Mouse (Mus musculus): Measurements from ENCODE around the gene Txndc8. TPM values are rescaled to one million over a fixed set of nuclear protein-coding genes. Genes with fewer than 3 reads are reported as not detected.

The Txndc8 gene
- polyA plus RNA-seq, 3 experiments from 2014 or later: not detected

DNA sequence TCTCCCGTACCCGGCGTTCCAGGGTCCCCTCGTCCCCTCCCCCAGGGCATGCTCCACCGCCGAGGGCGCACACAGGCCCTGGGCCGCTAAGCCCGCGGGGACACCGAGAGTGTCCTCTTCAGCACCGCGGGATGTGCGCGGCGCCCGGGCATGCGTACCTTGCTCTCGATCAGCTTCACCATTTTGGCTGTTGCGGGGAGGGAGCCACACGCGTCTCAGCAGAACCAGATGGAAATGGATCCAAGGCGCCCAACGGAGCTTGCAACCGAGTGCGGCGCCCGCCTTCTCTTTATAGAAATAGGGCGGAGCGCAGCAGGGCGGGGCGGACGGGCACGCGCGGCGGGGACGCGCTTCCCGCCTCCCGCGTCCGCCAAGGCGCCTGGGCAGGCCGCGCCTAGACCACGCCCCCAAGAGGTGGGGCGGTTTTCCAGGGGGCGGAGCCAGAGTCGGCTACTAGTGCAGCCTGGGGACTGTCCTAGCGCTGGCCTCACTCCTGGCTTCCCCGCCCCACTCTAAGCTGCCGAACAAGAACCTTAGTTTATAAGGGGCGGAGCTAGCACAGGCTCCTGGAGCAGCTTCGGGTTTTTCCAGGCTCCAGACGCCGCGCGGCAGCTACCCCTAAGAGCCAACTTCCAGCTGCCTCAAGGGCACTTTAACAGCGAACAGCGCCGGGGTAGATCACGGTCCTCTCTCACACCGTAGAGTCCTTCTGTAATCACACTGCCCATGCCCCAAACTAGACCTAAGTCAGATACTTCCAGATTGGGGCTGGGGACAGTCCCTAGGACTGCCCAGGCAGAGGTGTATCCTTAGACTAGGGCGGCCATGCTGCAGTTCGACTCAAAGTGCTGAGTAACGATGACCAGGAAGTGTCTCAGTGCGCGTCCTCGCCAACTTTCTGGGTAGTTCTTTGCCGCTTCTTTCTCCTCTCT is 52.6 kb downstream of the Txndc8 start, which contains the start of gene Txn1:
Gene Txn1, minus strand, starts transcription at position 383 of the 932 bp plus-strand sequence.
- ATAC-seq: peak; percentile 85

DNA sequence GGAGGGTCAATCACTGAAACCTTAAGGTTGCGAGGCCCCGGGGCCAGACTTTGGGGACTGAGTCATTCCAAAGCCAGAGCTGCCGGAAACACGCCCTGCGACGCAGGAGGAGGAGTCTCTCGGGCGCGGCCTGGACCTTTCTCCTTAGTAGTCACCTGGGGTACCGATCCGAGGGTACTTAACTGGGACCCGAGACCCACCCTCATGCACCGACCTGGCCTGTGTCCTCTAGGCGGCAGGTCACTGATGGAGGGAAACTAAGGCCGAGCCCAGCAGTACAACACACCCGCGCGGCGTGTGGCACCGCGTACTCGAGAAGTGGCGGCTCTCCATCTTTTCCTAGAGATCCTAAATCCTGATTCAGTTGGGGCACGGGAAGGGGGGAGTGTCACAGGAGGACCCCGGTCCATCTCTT is 53.4 kb downstream of the Txndc8 start:
- peak; percentile 33 for ATAC-seq

DNA sequence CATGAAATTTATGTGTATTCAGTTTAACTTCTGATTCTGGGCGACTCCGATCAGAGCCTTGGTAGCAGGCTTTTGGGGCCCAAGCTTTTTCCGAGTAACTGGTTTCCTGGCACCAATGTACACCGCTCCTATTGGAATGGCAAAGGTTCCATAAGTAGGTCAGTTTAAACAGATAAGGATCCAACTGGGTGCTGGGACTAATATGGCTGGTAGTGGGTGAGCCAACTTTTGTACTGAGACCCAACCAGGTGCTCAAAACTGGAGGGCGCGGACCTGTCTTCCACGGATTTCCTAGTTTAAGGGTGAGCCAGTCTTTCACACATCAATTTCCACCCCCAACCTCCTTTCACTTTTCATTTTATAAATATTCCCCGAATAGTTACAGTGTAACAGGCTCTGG is 53.9 kb downstream of the Txndc8 start:
- no peak for ATAC-seq

DNA sequence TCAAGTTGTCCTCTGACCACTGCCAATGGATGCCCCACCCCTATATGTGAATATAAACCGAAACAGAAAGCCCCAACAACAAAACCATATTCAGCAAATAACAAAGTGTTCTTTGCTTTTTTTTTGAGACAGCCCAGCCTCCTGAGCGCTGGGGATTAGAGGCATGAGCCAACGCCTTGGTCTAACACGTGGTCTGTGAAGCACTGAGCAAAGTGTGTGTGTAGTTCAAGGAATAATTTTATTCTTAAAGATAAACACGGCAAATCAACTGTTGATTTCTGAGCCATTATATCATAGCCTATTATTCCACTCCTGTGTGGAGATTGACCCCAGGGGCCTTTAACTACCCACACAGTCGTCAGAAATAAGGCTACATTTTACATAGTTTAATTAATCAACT is 54.3 kb downstream of the Txndc8 start:
- ATAC-seq: no peak

DNA sequence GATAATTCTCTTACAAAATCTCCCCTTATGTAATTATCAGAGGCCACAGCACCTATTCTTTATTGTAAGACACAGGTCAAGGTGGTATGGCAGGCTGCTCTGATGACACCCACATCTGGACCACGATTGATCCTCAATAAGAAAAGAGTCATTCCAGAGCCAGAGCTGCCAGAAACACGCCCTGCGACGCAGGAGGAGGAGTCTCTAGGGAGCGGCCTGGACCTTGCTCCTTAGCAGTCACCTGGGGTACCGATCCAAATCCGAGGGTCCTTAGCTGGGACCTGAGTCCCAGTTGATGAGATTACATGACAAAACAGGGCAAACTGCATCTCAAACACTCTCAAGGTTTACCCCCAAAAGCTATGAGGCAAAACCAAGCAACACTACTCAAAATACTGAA is 55.1 kb downstream of the Txndc8 start:
- no peak for ATAC-seq

DNA sequence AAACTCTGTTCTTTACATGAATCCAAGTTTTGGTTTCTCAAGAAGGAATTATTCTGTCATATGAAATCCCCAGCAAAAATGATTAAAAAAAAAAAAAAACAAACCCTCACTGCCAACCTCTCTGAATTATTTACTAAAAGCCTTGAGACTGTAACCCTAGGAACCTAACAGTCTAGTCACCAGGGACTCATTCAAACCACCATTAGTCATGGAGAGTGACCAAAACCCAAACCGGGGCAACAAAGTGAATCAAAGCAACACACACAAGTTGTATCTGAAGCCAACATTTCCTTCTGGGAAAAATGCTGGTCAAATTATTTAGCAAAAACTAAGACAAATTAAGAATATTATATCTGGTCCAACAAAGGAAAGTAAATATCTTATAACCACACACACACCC is 56.0 kb downstream of the Txndc8 start:
- ATAC-seq: no peak

DNA sequence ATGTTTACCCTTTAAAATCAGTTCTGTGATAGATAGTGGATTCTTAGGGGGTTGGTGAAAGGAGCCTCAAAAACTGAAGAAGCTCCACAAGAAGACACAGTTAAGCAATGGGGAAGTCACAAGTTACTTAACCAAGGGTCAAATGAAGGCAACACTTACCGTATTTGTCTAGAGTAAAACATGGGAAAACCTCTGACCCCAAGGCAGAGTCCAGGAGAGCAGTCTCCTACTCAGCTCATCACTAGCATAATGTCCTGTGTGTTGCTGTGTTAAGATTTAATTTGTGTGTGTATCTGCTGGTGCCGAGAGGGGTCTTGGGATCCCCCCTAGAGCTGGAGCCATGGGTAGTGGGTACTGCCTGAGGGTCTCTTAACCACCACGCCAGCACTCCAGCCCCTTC is 56.5 kb downstream of the Txndc8 start:
- ATAC-seq: no peak

DNA sequence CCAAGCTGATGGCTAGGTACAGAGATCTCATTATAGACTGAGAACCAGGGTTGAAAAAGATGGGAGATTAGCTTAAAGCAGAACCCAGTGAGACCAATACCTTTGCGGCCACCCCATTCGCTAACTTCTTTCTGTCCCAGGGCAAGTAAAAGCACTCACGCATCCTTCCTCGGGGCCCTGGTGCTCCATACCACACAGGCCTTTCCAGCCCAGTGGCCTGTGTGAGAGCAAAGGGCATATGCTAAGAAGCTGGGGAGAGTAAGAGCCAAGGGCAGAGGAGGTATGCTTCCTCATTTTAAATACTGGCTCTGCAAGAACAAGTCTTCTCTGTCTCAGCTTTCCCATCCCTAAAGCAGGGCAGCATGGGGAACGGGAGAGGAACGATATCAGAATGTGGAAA is 59.1 kb downstream of the Txndc8 start:
- no peak for ATAC-seq

DNA sequence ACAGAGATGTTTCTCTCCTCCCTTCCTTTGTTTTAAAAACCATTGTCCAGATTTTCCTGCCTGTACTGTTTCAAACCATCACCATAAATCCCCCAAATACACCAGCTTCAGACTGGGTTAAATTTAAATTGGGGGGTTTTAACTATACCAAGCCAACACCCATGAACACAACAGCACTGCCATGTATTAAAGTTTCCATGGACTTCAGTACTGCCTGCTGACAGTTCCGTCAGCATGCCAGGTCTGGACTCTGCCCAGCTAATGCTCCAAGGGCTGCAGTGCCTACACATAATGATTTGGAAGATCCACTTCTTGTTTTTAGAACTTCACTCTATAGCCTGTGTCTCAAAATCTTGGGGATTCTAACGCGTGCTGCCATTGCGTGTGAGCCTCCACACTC is 61.4 kb downstream of the Txndc8 start:
- no peak for ATAC-seq

DNA sequence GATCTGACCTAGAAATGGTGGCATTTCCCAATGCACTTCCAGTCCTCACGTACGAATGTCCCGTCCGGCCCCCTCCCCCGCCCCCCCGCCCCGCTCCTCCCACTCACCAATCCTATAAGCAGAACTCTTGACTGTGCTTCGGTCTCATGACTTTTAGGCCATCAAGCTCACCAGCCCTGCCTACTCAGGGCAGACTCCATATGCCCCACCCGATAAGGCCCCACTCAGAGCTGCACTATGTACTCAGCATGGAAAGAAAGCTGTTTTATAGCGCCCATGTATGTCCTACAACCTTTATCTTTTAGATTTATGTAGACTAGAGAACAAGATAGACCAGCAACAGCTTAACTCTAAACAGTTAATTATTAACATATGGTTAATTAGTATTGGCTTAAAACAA is 61.9 kb downstream of the Txndc8 start:
- ATAC-seq: no peak

DNA sequence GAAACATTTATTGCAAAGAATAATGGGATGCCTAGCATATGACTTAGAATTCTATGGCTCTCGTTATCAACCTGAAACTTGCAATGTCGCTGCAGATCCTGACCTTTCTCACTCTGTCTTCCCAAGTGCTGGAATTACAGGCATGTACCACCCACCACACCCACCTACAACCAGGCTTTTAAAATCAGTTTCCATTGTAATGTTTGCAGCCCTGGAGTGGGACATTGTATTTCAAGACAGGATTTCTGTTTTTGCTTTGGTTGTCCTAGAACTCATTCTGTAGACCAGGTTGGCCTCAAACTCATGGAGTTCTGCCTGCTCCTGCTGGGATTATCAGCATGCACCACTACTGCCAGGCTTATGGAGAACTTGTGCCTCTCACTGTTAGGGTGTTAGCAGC is 66.0 kb downstream of the Txndc8 start:
- ATAC-seq: no peak

DNA sequence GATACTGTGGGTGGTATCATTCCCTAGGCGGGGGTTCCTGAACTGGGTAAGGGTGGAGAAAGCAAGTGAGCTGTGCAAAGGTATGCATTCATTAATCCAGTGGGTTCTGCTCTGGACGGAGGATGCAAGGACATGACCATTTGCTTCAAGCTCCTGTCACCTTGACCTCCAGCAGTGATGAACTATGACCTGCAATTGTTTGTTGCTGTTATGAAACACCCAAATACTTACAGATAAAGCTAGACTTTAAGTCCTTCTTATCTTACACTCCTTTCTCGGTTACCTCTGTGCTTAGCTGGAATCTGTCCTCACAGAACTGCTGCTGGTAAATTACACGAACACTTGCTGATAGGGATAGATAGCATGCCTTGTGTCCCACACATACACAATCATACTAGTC is 68.3 kb downstream of the Txndc8 start:
- no peak for ATAC-seq

DNA sequence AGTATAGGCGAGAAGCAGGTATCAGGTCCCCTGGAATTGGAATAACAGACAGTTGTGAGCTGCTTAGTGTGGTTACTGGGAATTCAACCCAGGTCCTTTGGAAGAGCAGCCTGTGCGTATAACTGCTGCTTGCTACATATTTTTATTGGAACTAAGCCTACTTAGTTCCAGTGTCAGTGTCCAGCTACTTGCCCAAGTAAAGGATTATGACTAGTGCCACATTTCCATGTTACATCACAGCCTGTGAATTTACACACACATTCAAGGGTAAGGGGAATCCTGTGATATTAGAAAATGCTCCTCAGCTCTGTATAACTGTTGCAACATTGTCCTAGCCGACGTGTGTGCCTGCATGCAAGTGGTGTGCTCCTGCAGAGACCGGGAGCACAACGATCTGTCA is 71.6 kb downstream of the Txndc8 start:
- ATAC-seq: no peak

DNA sequence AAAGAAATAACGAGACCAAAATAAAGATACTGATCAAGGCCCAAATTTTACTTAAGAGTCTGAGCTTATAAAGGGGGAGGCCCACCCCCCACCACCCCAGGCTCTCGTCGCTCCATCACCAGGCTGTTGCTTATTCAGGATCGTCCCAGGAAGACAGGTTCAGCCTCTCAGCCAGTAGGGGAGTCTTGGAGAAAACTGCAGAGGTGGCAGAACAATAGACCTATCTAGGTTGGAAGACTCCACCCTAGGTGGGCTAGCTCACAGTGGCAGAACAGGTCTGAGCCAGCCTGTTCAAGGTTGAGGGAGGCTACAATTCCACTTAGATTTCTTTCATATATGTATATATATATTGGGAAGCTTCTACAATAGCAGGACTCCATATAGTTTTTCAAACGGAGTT is 74.7 kb downstream of the Txndc8 start:
- no peak for ATAC-seq

Other genes with a start within 250 kb of the Txndc8 start
- gene D630039A03Rik, start 92.8 kb downstream of the Txndc8 start, polyA plus RNA-seq (2017; shearing (Covaris generic)): 10 to 100 TPM in 2 of 3 experiments, 1 to 10 TPM in 1; 8.9 to 18.3 (median 18.2) TPM
- 100 to 1,000 TPM; 126 to 295 (median 141) TPM for gene Txn1, start 52.7 kb downstream of the Txndc8 start, polyA plus RNA-seq (2017; shearing (Covaris generic))
- under 1 TPM in 1 of 3 experiments, not detected in 2; 0.04 TPM for gene Svep1, start 197.7 kb upstream of the Txndc8 start, polyA plus RNA-seq (2017; shearing (Covaris generic))